Mouse (Mus musculus) limb, embryonic 10.5 days (tissue): ENCODE results near the gene Cfap54. TPM values are rescaled to one million over a fixed set of nuclear protein-coding genes. Genes with fewer than 3 reads are reported as not detected.
A peak's percentile ranks its signal among the peaks of the same experiment; 100 is the strongest.

Source experiments
- DNase-seq: peaks from one replicate; pipeline ENCODE4 v3.0.0-alpha.2; 2017; ENCODE audit warnings: low spot score
- H3K27ac ChIP-seq: fragments of 300-500 bp; sonication (generic); 2 replicates; pipeline ENCODE4 v1.5.1; 2016; ENCODE audit warnings: mild to moderate bottlenecking
- H3K27me3 ChIP-seq: fragments of 300-500 bp; sonication (generic); 2 replicates; pipeline ENCODE4 v1.6.1; 2016; ENCODE audit warnings: low read depth, mild to moderate bottlenecking; ENCODE audit not compliant: poor library complexity, severe bottlenecking
- H3K36me3 ChIP-seq: fragments of 300-500 bp; sonication (generic); 2 replicates; pipeline ENCODE4 v1.6.1; 2016; ENCODE audit warnings: mild to moderate bottlenecking, moderate library complexity
- H3K4me1 ChIP-seq: fragments of 300-500 bp; sonication (generic); 2 replicates; pipeline ENCODE4 v1.6.1; 2016
- H3K4me3 ChIP-seq: fragments of 300-500 bp; sonication (generic); 2 replicates; pipeline ENCODE4 v1.5.1; 2016; ENCODE audit warnings: mild to moderate bottlenecking, moderate library complexity
- H3K9me3 ChIP-seq: fragments of 300-500 bp; sonication (generic); replicated peaks from 2 replicates; pipeline ENCODE4 v1.6.1; 2016; ENCODE audit warnings: mild to moderate bottlenecking
- WGBS: fragments of 180-500 bp; shearing (Covaris S2); methylation state at CpG from one replicate; pipeline ENCODE4 v1.1.7; 2016; 5-methylcytosine and 5-hydroxymethylcytosine counted together
- polyA plus RNA-seq: library from polyadenylated mRNA; unstranded; fragments of >200 nt; fragmentation: Nextera tagmentation; extraction: Ambion mirVana; gene quantifications from 2 replicates; pipeline ENCODE4 v1.2.1, GENCODE M21; 2016

The Cfap54 gene
- polyA plus RNA-seq, 1 experiment from 2014 or later: 0.08 TPM

GRCm38 (mm10) chr10:93069721-93070120, 11.7 kb downstream of the Cfap54 start:
- Histone ChIP-seq H3K36me3 (no peaks in the 10 kb centered on the region), H3K27ac (no peak overlapping the region), H3K4me3 (no peak overlapping the region), H3K27me3 (no peaks in the 10 kb centered on the region), H3K9me3 (no peaks in the 10 kb centered on the region), H3K4me1 (peaks cover 4% of the 10 kb centered on the region; the same call in 1 of the 2 replicates)
- 84% methylated on average over 6 of the region's 6 CpGs for whole genome bisulfite sequencing
- no peak for DNase-seq

GRCm38 (mm10) chr10:93069041-93069679, 12.3 kb downstream of the Cfap54 start:
- no peak for DNase-seq
- 81% methylated on average over 6 of the region's 6 CpGs for WGBS

GRCm38 (mm10) chr10:93064973-93065372, 16.4 kb downstream of the Cfap54 start:
- no peak overlapping the region for H3K27ac ChIP-seq

More at GRCm38 (mm10) chr10:93069041-93069679, 12.3 kb downstream of the Cfap54 start:
- no peaks in the 10 kb centered on the region for H3K36me3 ChIP-seq
- H3K4me1 ChIP-seq: peaks cover 4% of the 10 kb centered on the region; the same call in 1 of the 2 replicates
- H3K9me3 ChIP-seq: no peaks in the 10 kb centered on the region
- no peak overlapping the region for H3K4me3 ChIP-seq
- H3K27me3 ChIP-seq: no peaks in the 10 kb centered on the region
- H3K27ac ChIP-seq: peak overlapping the region; percentile 66

GRCm38 (mm10) chr10:93063576-93063975, 17.8 kb downstream of the Cfap54 start:
- H3K27me3 ChIP-seq: no peaks in the 10 kb centered on the region
- H3K4me3 ChIP-seq: no peak overlapping the region
- no peaks in the 10 kb centered on the region for H3K36me3 ChIP-seq
- no peaks in the 10 kb centered on the region; the same call in 1 of the 2 replicates for H3K4me1 ChIP-seq
- H3K9me3 ChIP-seq: no peaks in the 10 kb centered on the region
- H3K27ac ChIP-seq: no peak overlapping the region
- no peak for DNase-seq
- WGBS: 54% methylated on average over 3 of the region's 3 CpGs

More at GRCm38 (mm10) chr10:93064973-93065372, 16.4 kb downstream of the Cfap54 start:
- no peaks in the 10 kb centered on the region for H3K9me3 ChIP-seq
- 87% methylated on average over 10 of the region's 10 CpGs for WGBS
- H3K27me3 ChIP-seq: no peaks in the 10 kb centered on the region
- DNase-seq: no peak
- no peaks in the 10 kb centered on the region for H3K36me3 ChIP-seq
- no peak overlapping the region for H3K4me3 ChIP-seq
- H3K4me1 ChIP-seq: peaks cover 4% of the 10 kb centered on the region; the same call in 1 of the 2 replicates

GRCm38 (mm10) chr10:93062395-93062794, 19.0 kb downstream of the Cfap54 start:
- DNase-seq: no peak
- H3K27ac ChIP-seq: no peak overlapping the region
- no peaks in the 10 kb centered on the region for H3K27me3 ChIP-seq
- H3K9me3 ChIP-seq: no peaks in the 10 kb centered on the region
- no peaks in the 10 kb centered on the region for H3K36me3 ChIP-seq
- 88% methylated on average over 4 of the region's 4 CpGs for WGBS
- no peak overlapping the region for H3K4me3 ChIP-seq
- H3K4me1 ChIP-seq: no peaks in the 10 kb centered on the region; the same call in 1 of the 2 replicates

GRCm38 (mm10) chr10:93053867-93054266, 27.6 kb downstream of the Cfap54 start:
- Histone ChIP-seq H3K27me3 (no peaks in the 10 kb centered on the region), H3K36me3 (no peaks in the 10 kb centered on the region), H3K4me1 (no peaks in the 10 kb centered on the region), H3K4me3 (no peak overlapping the region), H3K27ac (no peak overlapping the region), H3K9me3 (no peaks in the 10 kb centered on the region)
- WGBS: 85% methylated on average over 6 of the region's 6 CpGs
- no peak for DNase-seq

- 88% methylated on average over 4 of the region's 4 CpGs for WGBS
Observed at GRCm38 (mm10) chr10:93053315-93053714, 28.1 kb downstream of the Cfap54 start.

GRCm38 (mm10) chr10:93051016-93051726, 30.2 kb downstream of the Cfap54 start:
- Histone ChIP-seq H3K27me3 (no peaks in the 10 kb centered on the region), H3K4me1 (no peaks in the 10 kb centered on the region), H3K36me3 (no peaks in the 10 kb centered on the region), H3K4me3 (0 out of 2 replicates have a peak overlapping the region, but pooled peaks have one; percentile 15), H3K27ac (no peak overlapping the region), H3K9me3 (no peaks in the 10 kb centered on the region)
- 38% methylated on average over 13 of the region's 13 CpGs for WGBS
- peak; percentile 89 for DNase-seq

More at GRCm38 (mm10) chr10:93053315-93053714, 28.1 kb downstream of the Cfap54 start:
- no peaks in the 10 kb centered on the region for H3K27me3 ChIP-seq
- no peak for DNase-seq
- H3K4me1 ChIP-seq: no peaks in the 10 kb centered on the region
- no peaks in the 10 kb centered on the region for H3K36me3 ChIP-seq
- H3K4me3 ChIP-seq: no peak overlapping the region
- no peaks in the 10 kb centered on the region for H3K9me3 ChIP-seq
- H3K27ac ChIP-seq: no peak overlapping the region

- no peaks in the 10 kb centered on the region for H3K4me1 ChIP-seq
- 64% methylated on average over 3 of the region's 3 CpGs for WGBS
- DNase-seq: no peak
- no peaks in the 10 kb centered on the region for H3K36me3 ChIP-seq
- no peak overlapping the region for H3K4me3 ChIP-seq
- H3K9me3 ChIP-seq: no peaks in the 10 kb centered on the region
- no peak overlapping the region for H3K27ac ChIP-seq
- H3K27me3 ChIP-seq: no peaks in the 10 kb centered on the region
Observed at GRCm38 (mm10) chr10:93050571-93050970, 30.8 kb downstream of the Cfap54 start.

- Histone ChIP-seq H3K27ac (no peak overlapping the region), H3K27me3 (no peaks in the 10 kb centered on the region), H3K36me3 (no peaks in the 10 kb centered on the region), H3K4me3 (no peak overlapping the region), H3K9me3 (no peaks in the 10 kb centered on the region), H3K4me1 (no peaks in the 10 kb centered on the region)
- WGBS: 94% methylated on average over 10 of the region's 10 CpGs
- no peak for DNase-seq
Observed at GRCm38 (mm10) chr10:93043195-93043594, 38.2 kb downstream of the Cfap54 start.

- Histone ChIP-seq H3K4me1 (no peaks in the 10 kb centered on the region), H3K9me3 (no peaks in the 10 kb centered on the region), H3K36me3 (no peaks in the 10 kb centered on the region), H3K27ac (no peak overlapping the region), H3K4me3 (no peak overlapping the region), H3K27me3 (no peaks in the 10 kb centered on the region)
- WGBS: 89% methylated on average over 3 of the region's 3 CpGs
- no peak for DNase-seq
Observed at GRCm38 (mm10) chr10:93041850-93042249, 39.6 kb downstream of the Cfap54 start.

GRCm38 (mm10) chr10:93041392-93041791, 40.0 kb downstream of the Cfap54 start:
- no peaks in the 10 kb centered on the region for H3K9me3 ChIP-seq
- H3K27ac ChIP-seq: no peak overlapping the region
- 78% methylated on average over 4 of the region's 4 CpGs for WGBS
- no peak for DNase-seq
- no peaks in the 10 kb centered on the region for H3K27me3 ChIP-seq
- H3K36me3 ChIP-seq: no peaks in the 10 kb centered on the region
- no peaks in the 10 kb centered on the region for H3K4me1 ChIP-seq
- no peak overlapping the region for H3K4me3 ChIP-seq

- Histone ChIP-seq H3K4me1 (no peaks in the 10 kb centered on the region), H3K27me3 (no peaks in the 10 kb centered on the region), H3K4me3 (no peak overlapping the region), H3K36me3 (no peaks in the 10 kb centered on the region), H3K9me3 (no peaks in the 10 kb centered on the region), H3K27ac (no peak overlapping the region)
- WGBS: 84% methylated on average over 3 of the region's 3 CpGs
- no peak for DNase-seq
Observed at GRCm38 (mm10) chr10:93036532-93036931, 44.9 kb downstream of the Cfap54 start.
